Mouse (Mus musculus) midbrain, embryonic 12.5 days (tissue): Measurements from ENCODE around the gene Rpl36al. TPM values are rescaled to one million over a fixed set of nuclear protein-coding genes. Genes with fewer than 3 reads are reported as not detected.

ENCODE experiments used
- ATAC-seq: fragments of 200-750 bp; cut with Nextera tagmentation; 2 replicates; pipeline ENCODE4 v1.8.0; 2017; ENCODE audit warnings: low read depth, moderate TSS enrichment, moderate library complexity; ENCODE audit not compliant: low FRiP score
- H3K27ac ChIP-seq: fragments of 300-500 bp; sonication (generic); replicated peaks from 2 replicates; pipeline ENCODE4 v1.5.1; 2016; ENCODE audit warnings: mild to moderate bottlenecking
- H3K27me3 ChIP-seq: fragments of 300-500 bp; sonication (generic); 2 replicates; pipeline ENCODE4 v1.6.1; 2016; ENCODE audit warnings: mild to moderate bottlenecking
- H3K36me3 ChIP-seq: fragments of 300-500 bp; sonication (generic); 2 replicates; pipeline ENCODE4 v1.6.1; 2016
- H3K4me1 ChIP-seq: fragments of 300-500 bp; sonication (generic); 2 replicates; pipeline ENCODE4 v1.6.1; 2016
- H3K4me2 ChIP-seq: fragments of 300-500 bp; sonication (generic); replicated peaks from 2 replicates; pipeline ENCODE4 v1.6.1; 2016; ENCODE audit warnings: mild to moderate bottlenecking, moderate library complexity
- H3K4me3 ChIP-seq: fragments of 300-500 bp; sonication (generic); 2 replicates; pipeline ENCODE4 v1.5.1; 2016; ENCODE audit warnings: mild to moderate bottlenecking
- H3K9ac ChIP-seq: fragments of 300-500 bp; sonication (generic); replicated peaks from 2 replicates; pipeline ENCODE4 v1.6.1; 2016; ENCODE audit warnings: mild to moderate bottlenecking, moderate library complexity
- H3K9me3 ChIP-seq: fragments of 300-500 bp; sonication (generic); 2 replicates; pipeline ENCODE4 v1.6.1; 2016; ENCODE audit warnings: mild to moderate bottlenecking
- WGBS: fragments of 180-500 bp; shearing (Covaris S2); methylation state at CpG from one replicate; pipeline ENCODE4 v1.1.7; 2016; 5-methylcytosine and 5-hydroxymethylcytosine counted together
- polyA plus RNA-seq: library from polyadenylated mRNA; unstranded; fragments of >200 nt; fragmentation: Nextera tagmentation; extraction: Ambion mirVana; gene quantifications from 2 replicates; pipeline ENCODE4 v1.2.1, GENCODE M21; 2016

Rpl36al gene
- 406 and 431 TPM in 2 replicates for polyA plus RNA-seq

- peak; percentile 100 for ATAC-seq
- H3K4me3 ChIP-seq: peak within 1 kb of the TSS; percentile 86
- H3K27me3 ChIP-seq: no peaks in the 10 kb centered on the region
- H3K4me2 ChIP-seq: peak within 1 kb of the TSS; percentile 95
- H3K4me1 ChIP-seq: peaks cover 24% of the 10 kb centered on the region
- H3K9me3 ChIP-seq: no peaks in the 10 kb centered on the region
- peaks cover 15% of the 10 kb centered on the region for H3K36me3 ChIP-seq
- H3K9ac ChIP-seq: peak within 1 kb of the TSS; percentile 88
- under 1% methylated on average over 68 of the region's 84 CpGs for WGBS
- H3K27ac ChIP-seq: peak within 1 kb of the TSS; percentile 92
Observed at GRCm38 (mm10) chr12:69183583-69184308, at the start of gene Rpl36al, which contains the start of gene Mgat2. Gene Rpl36al (minus strand): TSS chr12:69184083. Gene Mgat2 (plus strand): TSS chr12:69184157.

DNA sequence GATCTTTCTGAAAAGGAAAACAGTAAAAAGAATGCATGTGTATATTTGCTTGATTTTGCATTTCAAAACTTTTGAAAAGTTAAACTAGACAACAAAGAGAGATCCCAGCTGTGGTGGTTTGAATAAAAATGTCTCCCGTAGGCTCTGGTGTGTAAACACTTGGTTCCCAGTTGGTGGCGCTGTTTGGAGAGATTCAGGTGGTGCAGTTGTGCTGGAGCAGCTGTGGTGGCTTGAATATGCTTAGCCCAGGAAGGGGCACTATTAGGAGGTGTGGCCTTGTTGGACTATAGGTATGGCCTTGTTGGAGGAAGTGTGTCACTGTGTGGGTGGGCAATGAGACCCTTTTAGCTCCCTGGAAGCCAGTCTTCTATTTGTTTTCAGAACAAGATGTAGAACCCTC is 45.4 kb upstream of the Rpl36al start:
- H3K9me3 ChIP-seq: no peaks in the 10 kb centered on the region
- no peak overlapping the region for H3K27ac ChIP-seq
- peaks cover 10% of the 10 kb centered on the region; the same call in 1 of the 2 replicates for H3K4me1 ChIP-seq
- H3K9ac ChIP-seq: no peak overlapping the region
- no peak overlapping the region for H3K4me3 ChIP-seq
- WGBS: 65% methylated on average over 2 of the region's 2 CpGs
- no peaks in the 10 kb centered on the region for H3K27me3 ChIP-seq
- H3K4me2 ChIP-seq: no peak overlapping the region
- no peak for ATAC-seq
- H3K36me3 ChIP-seq: no peaks in the 10 kb centered on the region

GRCm38 (mm10) chr12:69227776-69228466 is 44.0 kb upstream of the Rpl36al start, which contains the start of gene Pole2:
Gene Pole2 (minus strand): TSS chr12:69228195.
- no peaks in the 10 kb centered on the region for H3K36me3 ChIP-seq
- H3K9ac ChIP-seq: peak within 1 kb of the TSS; percentile 60
- no peaks in the 10 kb centered on the region for H3K27me3 ChIP-seq
- peak within 1 kb of the TSS; percentile 70 for H3K4me3 ChIP-seq
- under 1% methylated on average over 37 of the region's 37 CpGs for WGBS
- H3K9me3 ChIP-seq: no peaks in the 10 kb centered on the region
- ATAC-seq: peak; percentile 94
- H3K4me1 ChIP-seq: peaks cover 10% of the 10 kb centered on the region; the same call in 1 of the 2 replicates
- H3K27ac ChIP-seq: 0 out of 2 replicates have a peak within 1 kb of the TSS, but pooled peaks have one; percentile 39
- peak within 1 kb of the TSS; percentile 58 for H3K4me2 ChIP-seq

- Histone ChIP-seq H3K9me3 (no peaks in the 10 kb centered on the region), H3K36me3 (peaks cover 25% of the 10 kb centered on the region; the same call in 1 of the 2 replicates), H3K27ac (no peak overlapping the region), H3K4me1 (no peaks in the 10 kb centered on the region), H3K4me2 (no peak overlapping the region), H3K9ac (no peak overlapping the region), H3K27me3 (no peaks in the 10 kb centered on the region), H3K4me3 (no peak overlapping the region)
- WGBS: 88% methylated on average over 19 of the region's 19 CpGs
- no peak for ATAC-seq
Observed at GRCm38 (mm10) chr12:69220613-69221277, 36.9 kb upstream of the Rpl36al start.

DNA sequence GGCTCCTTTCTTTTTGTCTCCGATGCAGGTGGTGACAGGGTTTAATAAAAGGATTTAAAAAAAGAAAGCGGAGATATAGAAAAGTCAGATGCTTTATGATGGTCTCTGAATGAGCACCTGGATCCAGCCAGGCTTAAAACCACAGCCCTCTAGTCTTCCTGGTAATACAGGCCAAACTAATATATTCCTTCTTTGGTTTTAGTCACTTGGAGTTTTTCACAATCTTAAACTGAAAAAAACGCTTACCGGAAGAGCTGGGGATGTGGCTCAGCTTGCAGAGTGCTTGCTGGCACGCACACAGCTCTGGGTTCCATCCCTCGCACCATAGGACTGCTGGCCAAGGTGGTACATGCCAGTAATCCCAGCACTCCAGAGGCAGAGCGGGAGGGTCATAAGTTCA is 32.7 kb upstream of the Rpl36al start:
- H3K4me1 ChIP-seq: no peaks in the 10 kb centered on the region
- no peak overlapping the region for H3K27ac ChIP-seq
- H3K4me2 ChIP-seq: no peak overlapping the region
- no peaks in the 10 kb centered on the region for H3K9me3 ChIP-seq
- no peak for ATAC-seq
- no peaks in the 10 kb centered on the region for H3K27me3 ChIP-seq
- 95% methylated on average over 7 of the region's 7 CpGs for WGBS
- no peak overlapping the region for H3K4me3 ChIP-seq
- H3K9ac ChIP-seq: no peak overlapping the region
- H3K36me3 ChIP-seq: peaks cover 54% of the 10 kb centered on the region

- no peaks in the 10 kb centered on the region for H3K27me3 ChIP-seq
- ATAC-seq: no peak
- peaks cover 50% of the 10 kb centered on the region for H3K36me3 ChIP-seq
- H3K9ac ChIP-seq: no peak overlapping the region
- H3K4me2 ChIP-seq: no peak overlapping the region
- H3K27ac ChIP-seq: no peak overlapping the region
- no peak overlapping the region for H3K4me3 ChIP-seq
- 90% methylated on average over 3 of the region's 3 CpGs for WGBS
- H3K9me3 ChIP-seq: no peaks in the 10 kb centered on the region
- H3K4me1 ChIP-seq: no peaks in the 10 kb centered on the region
Observed at GRCm38 (mm10) chr12:69215000-69215785, 31.3 kb upstream of the Rpl36al start.

GRCm38 (mm10) chr12:69214393-69214792 is 30.5 kb upstream of the Rpl36al start:
- ATAC-seq: no peak
- WGBS: 92% methylated on average over 7 of the region's 7 CpGs
- Histone ChIP-seq H3K4me3 (no peak overlapping the region), H3K27me3 (no peaks in the 10 kb centered on the region), H3K36me3 (peaks cover 45% of the 10 kb centered on the region; the same call in 1 of the 2 replicates), H3K4me1 (no peaks in the 10 kb centered on the region), H3K9me3 (no peaks in the 10 kb centered on the region), H3K27ac (no peak overlapping the region), H3K9ac (no peak overlapping the region), H3K4me2 (no peak overlapping the region)

- ATAC-seq: no peak
- peaks cover 45% of the 10 kb centered on the region; the same call in 1 of the 2 replicates for H3K36me3 ChIP-seq
Observed at GRCm38 (mm10) chr12:69213186-69213777, 29.4 kb upstream of the Rpl36al start.

DNA sequence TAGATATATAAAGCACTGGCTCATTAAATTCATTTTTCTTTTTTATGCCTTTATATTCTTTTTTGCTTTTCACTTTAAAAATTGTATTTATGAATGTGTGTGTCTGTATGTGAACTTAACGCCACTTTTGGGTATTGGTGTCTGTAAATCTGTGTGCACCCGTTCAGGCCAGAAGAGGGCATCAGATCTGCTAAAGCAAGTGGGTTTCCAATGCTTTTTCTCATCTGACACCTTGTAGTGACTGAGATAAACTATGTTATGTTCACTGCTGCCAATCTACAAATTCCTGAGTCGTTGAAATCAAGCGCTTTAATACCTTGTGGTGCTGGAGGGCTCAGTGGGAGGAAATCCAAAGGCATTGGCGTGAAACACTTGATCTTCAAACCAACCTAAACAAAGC is 27.2 kb upstream of the Rpl36al start:
- 90% methylated on average over 5 of the region's 5 CpGs for WGBS
- no peak for ATAC-seq
- Histone ChIP-seq H3K4me2 (no peak overlapping the region), H3K4me1 (no peaks in the 10 kb centered on the region), H3K27ac (no peak overlapping the region), H3K4me3 (no peak overlapping the region), H3K9ac (no peak overlapping the region), H3K9me3 (no peaks in the 10 kb centered on the region), H3K27me3 (no peaks in the 10 kb centered on the region), H3K36me3 (peaks cover 39% of the 10 kb centered on the region; the same call in 1 of the 2 replicates)

More at GRCm38 (mm10) chr12:69213186-69213777, 29.4 kb upstream of the Rpl36al start:
- Histone ChIP-seq H3K9ac (no peak overlapping the region), H3K27ac (no peak overlapping the region), H3K4me2 (no peak overlapping the region), H3K9me3 (no peaks in the 10 kb centered on the region), H3K4me3 (no peak overlapping the region), H3K4me1 (no peaks in the 10 kb centered on the region), H3K27me3 (no peaks in the 10 kb centered on the region)
- 92% methylated on average over 13 of the region's 13 CpGs for WGBS

GRCm38 (mm10) chr12:69210056-69210979 is 26.4 kb upstream of the Rpl36al start:
- H3K9ac ChIP-seq: no peak overlapping the region
- no peaks in the 10 kb centered on the region for H3K27me3 ChIP-seq
- no peak overlapping the region for H3K4me2 ChIP-seq
- H3K27ac ChIP-seq: no peak overlapping the region
- H3K4me3 ChIP-seq: no peak overlapping the region
- ATAC-seq: no peak
- H3K36me3 ChIP-seq: peaks cover 37% of the 10 kb centered on the region; the same call in 1 of the 2 replicates
- H3K4me1 ChIP-seq: no peaks in the 10 kb centered on the region
- 93% methylated on average over 18 of the region's 18 CpGs for WGBS
- no peaks in the 10 kb centered on the region for H3K9me3 ChIP-seq
